Mouse (Mus musculus) lung, embryonic 14.5 days (tissue): ENCODE data around the gene Rnf43. TPM values are rescaled to one million over a fixed set of nuclear protein-coding genes. Genes with fewer than 3 reads are reported as not detected.

Experiments
- ATAC-seq: fragments of 200-750 bp; cut with Nextera tagmentation; 2 replicates; pipeline ENCODE4 v1.8.0; 2017; ENCODE audit warnings: mild to moderate bottlenecking, moderate TSS enrichment, moderate library complexity; ENCODE audit not compliant: insufficient read depth
- DNase-seq: peaks from one replicate; pipeline ENCODE4 v3.0.0-alpha.2; 2015
- H3K27ac ChIP-seq: fragments of 300-500 bp; sonication (generic); 2 replicates; pipeline ENCODE4 v1.5.1; 2014; ENCODE audit warnings: low read depth, mild to moderate bottlenecking, moderate library complexity
- H3K27me3 ChIP-seq: fragments of 300-500 bp; sonication (generic); 2 replicates; pipeline ENCODE4 v1.6.1; 2014; ENCODE audit warnings: low read length, control low read depth; ENCODE audit not compliant: insufficient read depth
- H3K36me3 ChIP-seq: fragments of 300-500 bp; sonication (generic); 2 replicates; pipeline ENCODE4 v1.6.1; 2014; ENCODE audit warnings: control low read depth; ENCODE audit not compliant: insufficient read depth
- H3K4me1 ChIP-seq: fragments of 300-500 bp; sonication (generic); 2 replicates; pipeline ENCODE4 v1.6.1; 2014; ENCODE audit warnings: antibody characterized with exemption, control low read depth; ENCODE audit not compliant: insufficient read depth
- H3K4me2 ChIP-seq: fragments of 300-500 bp; sonication (generic); 2 replicates; pipeline ENCODE4 v1.6.1; 2014; ENCODE audit warnings: mild to moderate bottlenecking
- H3K4me3 ChIP-seq: fragments of 300-500 bp; sonication (generic); 2 replicates; pipeline ENCODE4 v1.5.1; 2014; ENCODE audit warnings: low read depth, low read length
- H3K9ac ChIP-seq: fragments of 300-500 bp; sonication (generic); 2 replicates; pipeline ENCODE4 v1.6.1; 2014
- H3K9me3 ChIP-seq: fragments of 300-500 bp; sonication (generic); 2 replicates; pipeline ENCODE4 v1.6.1; 2016; ENCODE audit warnings: low read depth, low read length, control low read depth
- CTCF ChIP-seq: IDR thresholded peaks from 2 replicates; pipeline ENCODE4 v1.5.1; 2016; ENCODE audit warnings: antibody characterized with exemption, low read depth
- WGBS: fragments of 180-500 bp; shearing (Covaris S2); extraction: QIAGEN DNeasy Blood & Tissue Kit; methylation state at CpG from one replicate; pipeline ENCODE4 v1.1.7; 2014; 5-methylcytosine and 5-hydroxymethylcytosine counted together
- polyA plus RNA-seq: library from polyadenylated mRNA; unstranded; fragments of >200 nt; fragmentation: Nextera tagmentation; extraction: Ambion mirVana; gene quantifications from 2 replicates; pipeline ENCODE4 v1.2.1, GENCODE M21; 2014

Rnf43 gene
- polyA plus RNA-seq, 1 experiment from 2014 or later, result 21.5 TPM

DNA sequence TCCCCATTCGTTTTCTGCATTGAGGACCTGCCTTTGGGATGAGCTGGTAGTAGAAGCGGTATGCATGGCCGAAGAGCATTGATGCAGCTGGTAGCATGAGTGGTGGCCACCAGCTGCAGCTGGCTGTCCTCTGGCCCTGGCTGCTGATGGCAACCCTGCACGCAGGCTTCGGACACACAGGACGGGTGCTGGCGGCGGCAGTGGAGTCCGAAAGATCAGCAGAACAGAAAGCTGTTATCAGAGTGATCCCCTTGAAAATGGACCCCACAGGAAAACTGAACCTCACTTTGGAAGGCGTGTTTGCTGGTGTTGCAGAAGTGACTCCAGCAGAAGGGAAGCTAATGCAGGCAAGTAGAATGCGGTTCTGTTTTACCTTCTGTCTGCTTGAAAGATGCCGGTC, 2.0 kb downstream of the Rnf43 start:
- H3K27ac ChIP-seq, result peak overlapping the region; percentile 38
- ATAC-seq, result no peak
- 63% methylated on average over 12 of the region's 12 CpGs for WGBS
- no peaks in the 10 kb centered on the region for H3K4me1 ChIP-seq
- H3K27me3 ChIP-seq, result no peaks in the 10 kb centered on the region
- no peaks in the 10 kb centered on the region for H3K36me3 ChIP-seq
- no peaks in the 10 kb centered on the region for H3K9me3 ChIP-seq
- DNase-seq, result no peak
- peak overlapping the region; percentile 46 for H3K4me3 ChIP-seq
- H3K9ac ChIP-seq, result peak overlapping the region; percentile 55
- H3K4me2 ChIP-seq, result peak overlapping the region; percentile 55
- TF ChIP-seq CTCF, result no peak

DNA sequence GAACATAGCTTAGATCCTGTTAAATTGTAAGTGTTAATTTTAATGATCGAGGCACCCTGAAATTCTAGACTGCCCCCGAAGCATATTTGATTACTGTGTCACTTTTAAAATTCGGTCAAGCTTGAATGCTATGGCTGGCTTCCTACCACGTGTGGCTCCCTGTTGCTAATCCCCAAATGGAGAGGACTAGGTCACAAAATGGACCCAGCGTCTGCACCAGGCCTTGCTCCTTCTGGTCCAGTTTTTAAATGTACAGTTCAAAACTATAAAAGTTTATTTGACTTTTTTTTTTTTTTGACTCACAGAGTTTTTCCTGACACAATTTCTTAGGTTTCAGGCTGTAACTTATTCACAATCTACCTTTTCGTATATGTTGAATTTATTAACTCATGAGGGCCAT, 2.7 kb downstream of the Rnf43 start:
- no peak overlapping the region for H3K27ac ChIP-seq
- no peaks in the 10 kb centered on the region for H3K27me3 ChIP-seq
- TF ChIP-seq CTCF, result no peak
- H3K4me3 ChIP-seq, result peak overlapping the region; percentile 46
- peak overlapping the region; percentile 47 for H3K4me2 ChIP-seq
- no peaks in the 10 kb centered on the region for H3K9me3 ChIP-seq
- H3K4me1 ChIP-seq, result no peaks in the 10 kb centered on the region
- H3K9ac ChIP-seq, result peak overlapping the region; percentile 3
- 57% methylated on average over 6 of the region's 6 CpGs for WGBS
- DNase-seq (no peak), ATAC-seq (no peak)
- no peaks in the 10 kb centered on the region for H3K36me3 ChIP-seq

- no peaks in the 10 kb centered on the region for H3K27me3 ChIP-seq
- H3K4me3 ChIP-seq, result peak overlapping the region; percentile 46
- H3K9me3 ChIP-seq, result no peaks in the 10 kb centered on the region
- DNase-seq (no peak), ATAC-seq (no peak)
- 54% methylated on average over 2 of the region's 2 CpGs for WGBS
- H3K9ac ChIP-seq, result peak overlapping the region; percentile 32
- TF ChIP-seq CTCF, result no peak
- no peaks in the 10 kb centered on the region for H3K4me1 ChIP-seq
- no peak overlapping the region for H3K27ac ChIP-seq
- H3K4me2 ChIP-seq, result peak overlapping the region; percentile 47
- no peaks in the 10 kb centered on the region for H3K36me3 ChIP-seq
Observed at GRCm38 (mm10) chr11:87665658-87666057, 3.1 kb downstream of the Rnf43 start.

GRCm38 (mm10) chr11:87666256-87667035, 3.9 kb downstream of the Rnf43 start:
- 57% methylated on average over 12 of the region's 12 CpGs for WGBS
- H3K9ac ChIP-seq, result peak overlapping the region; percentile 32
- no peaks in the 10 kb centered on the region for H3K27me3 ChIP-seq
- no peaks in the 10 kb centered on the region for H3K4me1 ChIP-seq
- ATAC-seq (no peak), DNase-seq (no peak)
- TF ChIP-seq CTCF, result no peak
- no peaks in the 10 kb centered on the region for H3K36me3 ChIP-seq
- peak overlapping the region; percentile 26; the same call in 1 of the 2 replicates for H3K27ac ChIP-seq
- H3K4me3 ChIP-seq, result peak overlapping the region; percentile 46
- H3K9me3 ChIP-seq, result no peaks in the 10 kb centered on the region
- H3K4me2 ChIP-seq, result peak overlapping the region; percentile 47

DNA sequence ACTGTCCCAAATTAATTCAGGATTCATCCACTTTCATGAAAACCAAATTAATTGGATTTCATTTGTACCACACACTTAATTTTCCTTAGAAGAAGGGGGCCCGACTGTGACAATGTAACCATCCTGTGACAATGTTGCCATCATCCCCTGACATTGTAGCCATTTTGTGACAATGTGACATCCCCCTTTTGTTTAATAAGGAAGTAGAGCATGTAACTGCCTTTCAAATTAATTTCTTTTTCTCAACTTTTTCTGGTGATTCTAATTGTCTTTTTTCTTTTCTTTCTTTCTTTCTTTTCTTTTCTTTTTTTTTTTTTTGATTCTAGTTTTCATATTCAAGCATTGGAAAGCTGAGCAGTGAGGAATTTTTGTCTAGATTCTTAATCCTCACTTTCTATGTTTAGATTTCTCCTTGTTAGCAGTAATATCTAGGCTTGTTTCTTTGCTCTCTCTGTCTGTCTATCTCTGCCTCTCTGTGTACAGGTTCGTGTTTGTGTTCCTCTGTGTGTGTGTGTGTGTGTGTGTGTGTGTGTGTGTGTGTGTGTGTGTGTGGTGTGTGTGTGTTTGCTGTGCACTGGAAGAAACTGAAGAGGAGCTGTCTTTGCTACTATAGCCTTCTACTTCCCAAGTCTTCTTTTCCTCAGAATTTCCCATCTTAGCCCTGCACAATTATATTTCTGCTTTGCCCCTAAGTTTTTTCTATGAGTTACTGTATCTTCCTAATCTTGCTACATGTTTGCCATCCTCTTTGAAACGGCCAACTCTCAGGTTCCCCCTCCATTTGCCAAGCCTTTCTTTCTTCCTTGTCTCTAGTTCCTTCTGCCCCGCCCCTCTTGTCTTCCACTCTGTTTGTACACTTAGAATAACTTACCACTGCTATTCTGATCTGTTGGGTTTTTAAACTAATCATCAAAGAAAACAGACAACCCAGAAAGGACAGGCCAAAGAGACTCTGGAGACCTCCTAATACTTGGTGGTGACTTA, 4.9 kb downstream of the Rnf43 start:
- ATAC-seq (no peak), DNase-seq (no peak)
- Histone ChIP-seq H3K9ac (peak overlapping the region; percentile 26; the same call in 1 of the 2 replicates), H3K27ac (peak overlapping the region; percentile 36; the same call in 1 of the 2 replicates), H3K36me3 (no peaks in the 10 kb centered on the region), H3K4me1 (no peaks in the 10 kb centered on the region), H3K4me3 (peak overlapping the region; percentile 46), H3K4me2 (peak overlapping the region; percentile 47), H3K27me3 (no peaks in the 10 kb centered on the region), H3K9me3 (no peaks in the 10 kb centered on the region)
- 36% methylated on average over 4 of the region's 4 CpGs for whole genome bisulfite sequencing
- no peak for TF ChIP-seq CTCF

DNA sequence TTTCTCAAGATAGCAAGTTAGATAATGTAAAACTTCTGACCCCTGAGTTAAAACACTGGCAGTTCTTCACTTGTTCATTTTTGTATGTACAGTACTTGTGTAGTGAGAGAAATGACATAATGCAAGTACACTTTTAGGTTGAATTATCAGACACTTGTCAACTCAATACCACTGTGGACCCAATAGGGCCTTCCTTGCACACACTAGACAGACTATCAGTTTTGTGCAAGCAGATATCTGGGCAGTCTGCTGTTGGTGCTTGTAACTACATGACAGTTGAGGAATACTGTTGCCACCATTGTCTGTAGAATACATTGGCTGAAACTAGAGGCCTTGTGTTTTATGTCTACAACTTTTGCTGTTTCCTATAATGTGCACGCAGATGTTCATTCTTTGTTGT, 10.8 kb downstream of the Rnf43 start:
- Histone ChIP-seq H3K9ac (no peak overlapping the region), H3K4me3 (no peak overlapping the region), H3K4me1 (no peaks in the 10 kb centered on the region), H3K9me3 (no peaks in the 10 kb centered on the region), H3K27me3 (no peaks in the 10 kb centered on the region), H3K27ac (no peak overlapping the region), H3K36me3 (no peaks in the 10 kb centered on the region), H3K4me2 (no peak overlapping the region)
- no peak for TF ChIP-seq CTCF
- ATAC-seq, result no peak
- DNase-seq, result no peak
- 96% methylated on average over 1 of the region's 1 CpGs for WGBS

DNA sequence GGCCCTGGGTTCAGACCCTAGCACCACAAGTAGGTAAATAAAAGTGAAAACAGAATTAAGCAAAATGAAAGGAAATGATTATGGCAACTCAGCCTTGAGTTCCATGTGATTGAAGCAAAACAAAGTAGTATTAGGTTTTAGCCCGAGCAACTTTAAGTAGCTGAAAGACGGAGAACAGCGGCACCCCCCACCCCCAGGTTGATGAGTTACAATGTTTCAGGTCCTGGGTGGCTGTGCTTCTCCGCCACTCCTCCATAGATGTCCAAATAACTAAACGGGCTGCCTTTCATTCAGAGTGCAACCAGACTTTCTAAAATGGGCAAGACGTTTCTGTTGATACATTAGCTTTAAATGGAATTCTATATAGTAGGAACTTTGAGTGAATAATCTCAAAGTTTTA, 13.1 kb downstream of the Rnf43 start:
- DNase-seq (no peak), ATAC-seq (no peak)
- Histone ChIP-seq H3K27me3 (no peaks in the 10 kb centered on the region), H3K4me2 (no peak overlapping the region), H3K4me3 (no peak overlapping the region), H3K9me3 (no peaks in the 10 kb centered on the region), H3K9ac (no peak overlapping the region), H3K4me1 (no peaks in the 10 kb centered on the region), H3K27ac (no peak overlapping the region), H3K36me3 (no peaks in the 10 kb centered on the region)
- WGBS, result 88% methylated on average over 6 of the region's 6 CpGs
- no peak for TF ChIP-seq CTCF
